Mouse (Mus musculus) limb, embryonic 11.5 days (tissue): ENCODE data around the gene Snx27. TPM values are rescaled to one million over a fixed set of nuclear protein-coding genes. Genes with fewer than 3 reads are reported as not detected.

Experiments
- ATAC-seq: fragments of 200-750 bp; cut with Nextera tagmentation; 2 replicates; pipeline ENCODE4 v1.8.0; 2017; ENCODE audit warnings: low read depth; ENCODE audit not compliant: insufficient number of reproducible peaks, low FRiP score, low TSS enrichment
- DNase-seq: peaks from one replicate; pipeline ENCODE4 v3.0.0-alpha.2; 2015; ENCODE audit warnings: low spot score
- H3K27ac ChIP-seq: fragments of 300-500 bp; sonication (generic); replicated peaks from 2 replicates; pipeline ENCODE4 v1.5.1; 2014; ENCODE audit warnings: low read depth, mild to moderate bottlenecking, low read length
- H3K27me3 ChIP-seq: fragments of 300-500 bp; sonication (generic); 2 replicates; pipeline ENCODE4 v1.6.1; 2014; ENCODE audit warnings: mild to moderate bottlenecking, low read length, mixed read lengths; ENCODE audit not compliant: control insufficient read depth, insufficient read depth
- H3K36me3 ChIP-seq: fragments of 300-500 bp; sonication (generic); 2 replicates; pipeline ENCODE4 v1.6.1; 2014; ENCODE audit warnings: mild to moderate bottlenecking, low read length, moderate library complexity, mixed read lengths; ENCODE audit not compliant: control insufficient read depth, insufficient read depth
- H3K4me1 ChIP-seq: fragments of 300-500 bp; sonication (generic); 2 replicates; pipeline ENCODE4 v1.6.1; 2014; ENCODE audit warnings: low read length, mixed read lengths; ENCODE audit not compliant: control insufficient read depth, insufficient read depth
- H3K4me2 ChIP-seq: fragments of 300-500 bp; sonication (generic); 2 replicates; pipeline ENCODE4 v1.6.1; 2014; ENCODE audit warnings: low read depth, mild to moderate bottlenecking, moderate library complexity; ENCODE audit not compliant: severe bottlenecking
- H3K4me3 ChIP-seq: fragments of 300-500 bp; sonication (generic); 2 replicates; pipeline ENCODE4 v1.5.1; 2014; ENCODE audit warnings: low read depth, low read length
- H3K9ac ChIP-seq: fragments of 300-500 bp; sonication (generic); 2 replicates; pipeline ENCODE4 v1.6.1; 2014; ENCODE audit warnings: mild to moderate bottlenecking, low read length
- H3K9me3 ChIP-seq: fragments of 300-500 bp; sonication (generic); 2 replicates; pipeline ENCODE4 v1.6.1; 2016; ENCODE audit warnings: low read length; ENCODE audit not compliant: control insufficient read depth
- WGBS: fragments of 180-500 bp; shearing (Covaris S2); extraction: QIAGEN DNeasy Blood & Tissue Kit; methylation state at CpG from one replicate; pipeline ENCODE4 v1.1.7; 2014; 5-methylcytosine and 5-hydroxymethylcytosine counted together
- polyA plus RNA-seq: library from polyadenylated mRNA; unstranded; fragments of >200 nt; fragmentation: Nextera tagmentation; extraction: Ambion mirVana; gene quantifications from 2 replicates; pipeline ENCODE4 v1.2.1, GENCODE M21; 2014

Snx27 gene
- polyA plus RNA-seq, 1 experiment from 2014 or later: 35.9 TPM

- H3K9me3 ChIP-seq: no peaks in the 10 kb centered on the region
- peak overlapping the region; percentile 46 for H3K4me2 ChIP-seq
- H3K9ac ChIP-seq: no peak overlapping the region
- H3K36me3 ChIP-seq: no peaks in the 10 kb centered on the region
- 7% methylated on average over 28 of the region's 28 CpGs for WGBS
- peaks cover 9% of the 10 kb centered on the region; the same call in 1 of the 2 replicates for H3K4me1 ChIP-seq
- ATAC-seq (peak; percentile 86), DNase-seq (peak; percentile 85)
- peak overlapping the region; percentile 19; the same call in 1 of the 2 replicates for H3K4me3 ChIP-seq
- H3K27me3 ChIP-seq: no peaks in the 10 kb centered on the region
- H3K27ac ChIP-seq: no peak overlapping the region
These were observed 109.9 kb downstream of the Snx27 start for GRCm38 (mm10) chr3:94472447-94473114.

GRCm38 (mm10) chr3:94468931-94469330, 113.6 kb downstream of the Snx27 start:
- Histone ChIP-seq H3K4me1 (peaks cover 14% of the 10 kb centered on the region), H3K27ac (no peak overlapping the region), H3K27me3 (no peaks in the 10 kb centered on the region), H3K9ac (no peak overlapping the region), H3K4me2 (no peak overlapping the region), H3K9me3 (no peaks in the 10 kb centered on the region), H3K36me3 (no peaks in the 10 kb centered on the region), H3K4me3 (no peak overlapping the region)
- 25% methylated on average over 3 of the region's 3 CpGs for WGBS
- ATAC-seq: no peak
- no peak for DNase-seq

GRCm38 (mm10) chr3:94465632-94466430, 116.7 kb downstream of the Snx27 start:
- Histone ChIP-seq H3K27me3 (no peaks in the 10 kb centered on the region), H3K27ac (no peak overlapping the region), H3K4me3 (no peak overlapping the region), H3K9ac (peak overlapping the region; percentile 8; the same call in 1 of the 2 replicates), H3K4me2 (no peak overlapping the region), H3K4me1 (peaks cover 11% of the 10 kb centered on the region), H3K9me3 (no peaks in the 10 kb centered on the region), H3K36me3 (no peaks in the 10 kb centered on the region)
- DNase-seq (no peak), ATAC-seq (no peak)
- 53% methylated on average over 13 of the region's 13 CpGs for WGBS

GRCm38 (mm10) chr3:94463926-94464578, 118.5 kb downstream of the Snx27 start:
- Histone ChIP-seq H3K4me2 (no peak overlapping the region), H3K9ac (no peak overlapping the region), H3K4me3 (no peak overlapping the region), H3K4me1 (peaks cover 11% of the 10 kb centered on the region), H3K27me3 (no peaks in the 10 kb centered on the region), H3K27ac (no peak overlapping the region), H3K9me3 (no peaks in the 10 kb centered on the region), H3K36me3 (no peaks in the 10 kb centered on the region)
- ATAC-seq (peak; percentile 40; the same call in 1 of the 2 replicates), DNase-seq (peak; percentile 42)
- WGBS: 68% methylated on average over 11 of the region's 11 CpGs

DNA sequence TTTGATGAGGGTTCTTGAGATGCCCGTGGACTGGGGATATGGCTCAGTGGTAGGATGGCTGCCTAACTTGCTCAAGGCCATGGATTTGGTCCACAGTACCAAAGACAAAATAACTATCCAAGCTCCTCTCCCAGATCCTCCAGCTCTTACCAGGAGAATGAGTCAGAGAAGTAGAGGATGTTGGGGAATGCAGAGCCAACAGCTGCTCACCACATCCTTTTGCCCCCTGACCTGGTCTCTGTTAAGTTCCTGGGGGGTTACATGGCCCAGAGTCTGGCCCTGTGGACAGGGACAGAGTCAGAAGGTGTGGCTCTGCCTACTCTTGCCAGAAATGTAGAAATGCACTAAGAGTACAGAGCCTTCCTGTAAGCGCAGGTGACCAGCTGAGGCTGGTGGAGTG, 122.7 kb downstream of the Snx27 start:
- no peaks in the 10 kb centered on the region for H3K9me3 ChIP-seq
- H3K4me2 ChIP-seq: no peak overlapping the region
- no peak overlapping the region for H3K9ac ChIP-seq
- peaks cover 10% of the 10 kb centered on the region for H3K4me1 ChIP-seq
- no peak overlapping the region for H3K4me3 ChIP-seq
- WGBS: 98% methylated on average over 2 of the region's 2 CpGs
- DNase-seq: no peak
- no peak overlapping the region for H3K27ac ChIP-seq
- ATAC-seq: no peak
- no peaks in the 10 kb centered on the region for H3K27me3 ChIP-seq
- no peaks in the 10 kb centered on the region for H3K36me3 ChIP-seq

- H3K4me2 ChIP-seq: peak overlapping the region; percentile 40
- no peaks in the 10 kb centered on the region for H3K4me1 ChIP-seq
- no peak for DNase-seq
- no peak overlapping the region for H3K9ac ChIP-seq
- H3K27ac ChIP-seq: no peak overlapping the region
- no peak for ATAC-seq
- WGBS: 83% methylated on average over 3 of the region's 3 CpGs
- no peaks in the 10 kb centered on the region for H3K27me3 ChIP-seq
- H3K36me3 ChIP-seq: no peaks in the 10 kb centered on the region
- no peak overlapping the region for H3K4me3 ChIP-seq
- H3K9me3 ChIP-seq: no peaks in the 10 kb centered on the region
These were observed 125.5 kb downstream of the Snx27 start for GRCm38 (mm10) chr3:94457055-94457454.

- Histone ChIP-seq H3K9me3 (no peaks in the 10 kb centered on the region), H3K9ac (no peak overlapping the region), H3K36me3 (no peaks in the 10 kb centered on the region), H3K4me3 (peak overlapping the region; percentile 21; the same call in 1 of the 2 replicates), H3K27me3 (no peaks in the 10 kb centered on the region), H3K27ac (no peak overlapping the region), H3K4me2 (peak overlapping the region; percentile 40), H3K4me1 (no peaks in the 10 kb centered on the region)
- 2% methylated on average over 12 of the region's 12 CpGs for WGBS
- DNase-seq: peak; percentile 93
- peak; percentile 82 for ATAC-seq
These were observed 126.0 kb downstream of the Snx27 start for GRCm38 (mm10) chr3:94456529-94457000.

DNA sequence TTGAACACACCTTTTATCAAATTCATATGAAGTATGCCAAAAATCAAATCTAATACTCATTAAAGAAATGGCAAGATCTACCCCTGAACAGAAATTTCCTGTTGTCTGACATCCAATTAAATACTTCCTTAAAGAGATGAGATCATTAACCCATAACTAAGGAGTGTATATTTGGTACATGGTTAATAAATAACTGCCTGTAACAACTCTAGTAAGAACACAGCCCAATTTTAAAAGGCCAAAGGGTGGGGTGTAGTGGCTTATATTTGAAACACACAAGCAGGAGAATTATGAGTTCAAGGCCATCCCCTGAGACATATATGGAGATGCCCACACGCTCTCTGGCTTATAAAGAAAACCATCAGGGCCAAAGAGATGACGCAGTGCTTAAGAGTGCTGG, 133.1 kb downstream of the Snx27 start:
- no peak for DNase-seq
- peaks cover 16% of the 10 kb centered on the region for H3K36me3 ChIP-seq

More for the DNA sequence above, 133.1 kb downstream of the Snx27 start:
- no peak overlapping the region for H3K9ac ChIP-seq
- H3K27me3 ChIP-seq: no peaks in the 10 kb centered on the region
- H3K4me2 ChIP-seq: no peak overlapping the region
- no peak overlapping the region for H3K27ac ChIP-seq
- ATAC-seq: no peak
- H3K9me3 ChIP-seq: no peaks in the 10 kb centered on the region
- 90% methylated on average over 2 of the region's 2 CpGs for WGBS
- H3K4me3 ChIP-seq: no peak overlapping the region
- H3K4me1 ChIP-seq: no peaks in the 10 kb centered on the region
